Mouse (Mus musculus) CH12.LX (cell line): ENCODE data around the gene Uvrag. TPM values are rescaled to one million over a fixed set of nuclear protein-coding genes. Genes with fewer than 3 reads are reported as not detected.
A peak's percentile ranks its signal among the peaks of the same experiment; 100 is the strongest.

Experiments
- DNase-seq: peaks from one replicate; pipeline ENCODE4 v3.0.0-alpha.2; 2013; ENCODE audit errors: extremely low read depth
- H3K27ac ChIP-seq: 2 replicates; pipeline ENCODE4 v1.5.1; 2012; ENCODE audit warnings: low read depth, mild to moderate bottlenecking, control low read depth, moderate library complexity; ENCODE audit not compliant: insufficient read depth
- H3K27me3 ChIP-seq: replicated peaks from 2 replicates; pipeline ENCODE3; 2012; ENCODE audit warnings: inconsistent platforms
- H3K36me3 ChIP-seq, 2 experiments: replicated peaks in 1 of 2; 2 replicates each; pipeline versions ENCODE3 to v1.6.1; 2012; ENCODE audit warnings: inconsistent platforms in 1 of 2, low read length in 1 of 2, mild to moderate bottlenecking in 1 of 2, mixed read lengths in 1 of 2, moderate library complexity in 1 of 2; ENCODE audit not compliant: control insufficient read depth in 1 of 2, insufficient read depth in 1 of 2
- H3K4me1 ChIP-seq, 2 experiments: 2 replicates each; pipeline ENCODE4 v1.6.1; 2012; ENCODE audit warnings: inconsistent platforms in 1 of 2, moderate library complexity in 1 of 2; ENCODE audit not compliant: insufficient read depth in 2 of 2, control insufficient read depth in 1 of 2
- H3K4me2 ChIP-seq: 2 replicates; pipeline ENCODE4 v1.6.1; 2012; ENCODE audit warnings: low read depth, mild to moderate bottlenecking, control low read depth; ENCODE audit not compliant: poor library complexity, insufficient read depth, severe bottlenecking
- H3K4me3 ChIP-seq, 3 experiments: fragments of 150-350 bp in 1 of 3; sonication (generic) in 1 of 3; replicated peaks in 1 of 3; 2 replicates each; pipeline versions ENCODE3 to v1.5.1; 2011 to 2012; ENCODE audit warnings: low read depth in 2 of 3, low read length in 2 of 3, mild to moderate bottlenecking in 2 of 3, moderate library complexity in 2 of 3, control low read depth in 1 of 3, improper control_type of control experiment in 1 of 3, inconsistent platforms in 1 of 3, mixed read lengths in 1 of 3; ENCODE audit not compliant: poor library complexity in 1 of 3
- H3K79me2 ChIP-seq: replicated peaks from 2 replicates; pipeline ENCODE4 v1.6.1; 2012; ENCODE audit warnings: mild to moderate bottlenecking, moderate library complexity; ENCODE audit not compliant: control insufficient read depth, poor library complexity, insufficient read depth, severe bottlenecking; ENCODE audit errors: extremely low read depth
- H3K9ac ChIP-seq: 2 replicates; pipeline ENCODE4 v1.6.1; 2012; ENCODE audit warnings: low read depth, mild to moderate bottlenecking, control low read depth, moderate library complexity; ENCODE audit not compliant: insufficient read depth
- H3K9me3 ChIP-seq: replicated peaks from 2 replicates; pipeline ENCODE3; 2012; ENCODE audit warnings: low read length, inconsistent platforms, mixed read lengths
- CHD2 ChIP-seq: IDR thresholded peaks from 2 replicates; pipeline ENCODE4 v1.6.1; 2011; ENCODE audit warnings: low read length, improper control_type of control experiment
- CTCF ChIP-seq, 2 experiments: IDR thresholded peaks in 1 of 2; conservative IDR thresholded peaks in 1 of 2; 2 replicates each; pipeline ENCODE4 v1.5.1; 2011 to 2012; ENCODE audit warnings: low read depth in 2 of 2, low read length in 2 of 2, improper control_type of control experiment in 1 of 2, inconsistent platforms in 1 of 2, mild to moderate bottlenecking in 1 of 2, moderate library complexity in 1 of 2
- E2F4 ChIP-seq: IDR thresholded peaks from 2 replicates; pipeline ENCODE4 v1.6.1; 2011; ENCODE audit warnings: low read depth, low read length, improper control_type of control experiment; ENCODE audit not compliant: insufficient replicate concordance
- ELF1 ChIP-seq: IDR thresholded peaks from 2 replicates; pipeline ENCODE4 v1.6.1; 2014; ENCODE audit warnings: low read depth, mild to moderate bottlenecking, inconsistent platforms, low read length, improper control_type of control experiment
- EP300 ChIP-seq: IDR thresholded peaks from 2 replicates; pipeline ENCODE4 v1.6.1; 2011; ENCODE audit warnings: low read length, improper control_type of control experiment
- ETS1 ChIP-seq: conservative IDR thresholded peaks from 2 replicates; pipeline ENCODE4 v1.6.1; 2012; ENCODE audit warnings: low read depth, mild to moderate bottlenecking, inconsistent platforms, low read length, improper control_type of control experiment, moderate library complexity
- GABPA ChIP-seq: IDR thresholded peaks from 2 replicates; pipeline ENCODE4 v1.6.1; 2012; ENCODE audit warnings: low read depth, low read length, improper control_type of control experiment, inconsistent platforms; ENCODE audit not compliant: insufficient replicate concordance
- HCFC1 ChIP-seq: IDR thresholded peaks from 2 replicates; pipeline ENCODE4 v1.6.1; 2012; ENCODE audit warnings: low read depth, mild to moderate bottlenecking, inconsistent platforms, low read length, improper control_type of control experiment
- JUN ChIP-seq: IDR thresholded peaks from 2 replicates; pipeline ENCODE4 v1.6.1; 2011; ENCODE audit warnings: low read depth, mild to moderate bottlenecking, low read length, improper control_type of control experiment, moderate library complexity; ENCODE audit not compliant: insufficient read depth
- MAX ChIP-seq: IDR thresholded peaks from 2 replicates; pipeline ENCODE4 v1.6.1; 2011; ENCODE audit warnings: low read length, improper control_type of control experiment
- MEF2A ChIP-seq: IDR thresholded peaks from 2 replicates; pipeline ENCODE4 v1.6.1; 2014; ENCODE audit warnings: low read depth, mild to moderate bottlenecking, inconsistent platforms, low read length, improper control_type of control experiment, borderline replicate concordance
- NRF1 ChIP-seq: IDR thresholded peaks from 2 replicates; pipeline ENCODE4 v1.6.1; 2014; ENCODE audit warnings: low read depth, mild to moderate bottlenecking, inconsistent platforms, low read length, improper control_type of control experiment, moderate library complexity
- PAX5 ChIP-seq: IDR thresholded peaks from 2 replicates; pipeline ENCODE4 v1.6.1; 2012; ENCODE audit warnings: low read length, inconsistent platforms, mixed read lengths
- POLR2AphosphoS2 ChIP-seq: IDR thresholded peaks from 2 replicates; pipeline ENCODE4 v1.6.1; 2011; ENCODE audit warnings: low read depth, low read length, improper control_type of control experiment
- RAD21 ChIP-seq: IDR thresholded peaks from 2 replicates; pipeline ENCODE4 v1.6.1; 2011; ENCODE audit warnings: low read depth, mild to moderate bottlenecking, low read length, improper control_type of control experiment, moderate library complexity
- RCOR1 ChIP-seq: conservative IDR thresholded peaks from 2 replicates; pipeline ENCODE4 v1.6.1; 2012; ENCODE audit warnings: low read depth, mild to moderate bottlenecking, inconsistent platforms, low read length, improper control_type of control experiment
- SIN3A ChIP-seq: IDR thresholded peaks from 2 replicates; pipeline ENCODE4 v1.6.1; 2012; ENCODE audit warnings: low read length, improper control_type of control experiment, inconsistent platforms
- TCF12 ChIP-seq: IDR thresholded peaks from 2 replicates; pipeline ENCODE4 v1.6.1; 2014; ENCODE audit warnings: low read depth, mild to moderate bottlenecking, inconsistent platforms, low read length, improper control_type of control experiment
- UBTF ChIP-seq: IDR thresholded peaks from 2 replicates; pipeline ENCODE4 v1.6.1; 2012; ENCODE audit warnings: low read depth, mild to moderate bottlenecking, inconsistent platforms, low read length, improper control_type of control experiment, moderate library complexity
- ZC3H11A ChIP-seq: IDR thresholded peaks from 2 replicates; pipeline ENCODE4 v1.6.1; 2012; ENCODE audit warnings: low read depth, mild to moderate bottlenecking, inconsistent platforms, low read length, improper control_type of control experiment
- ZKSCAN1 ChIP-seq: IDR thresholded peaks from 2 replicates; pipeline ENCODE4 v1.6.1; 2012; ENCODE audit warnings: low read depth, inconsistent platforms, low read length, improper control_type of control experiment, borderline replicate concordance
- dilution Hi-C: fragments of 300-500 bp; cut with MboI; formaldehyde crosslinking; loops from 2 replicates; pipeline ENCODE4 v1.14.3; 2020; ENCODE audit warnings: low sequenced_read_pairs; ENCODE audit not compliant: extremely low pct_unique_long_range_greater_than_20kb, extremely low pct_ligation_motif_present
- in situ Hi-C: fragments of 300-500 bp; cut with MboI; formaldehyde crosslinking; loops from 3 replicates; pipeline ENCODE4 v1.14.3; 2019; ENCODE audit warnings: low sequenced_read_pairs, low pct_ligation_motif_present, low pct_unique_long_range_greater_than_20kb, mixed read lengths
- polyA plus RNA-seq: library from polyadenylated mRNA; unstranded; fragments of >175 nt; gene quantifications from 2 replicates; pipeline ENCODE4 v1.2.1, GENCODE M21; 2012; ENCODE audit warnings: low read depth; ENCODE audit not compliant: insufficient read length
- total RNA-seq, 2 experiments: library from RNA; depleted of rRNA; stranded (reverse); fragments of 300-350 nt in 1 of 2; fragments of >200 nt in 1 of 2; gene quantifications; 2 replicates each; pipeline ENCODE4 v1.2.3; 2012 to 2014

Gene Uvrag
- total and polyA plus RNA-seq, 3 experiments: 20.6 to 47.4 (median 37.5) TPM

GRCm38 (mm10) chr7:98842997-98843396, 297.9 kb downstream of the Uvrag start:
- no peak for DNase-seq
- no peak overlapping the region for H3K4me3 ChIP-seq
- H3K4me2 ChIP-seq: no peak overlapping the region
- H3K27me3 ChIP-seq: peaks cover 94% of the 10 kb centered on the region
- in situ Hi-C loops: loop anchor here (10.0 kb wide), 1 partner anchor 222 kb away; no protein-coding TSS in a partner anchor
- H3K4me1 ChIP-seq: peaks cover 0 to 24% of the 10 kb centered on the region in 2 experiments; a peak in 2 of 4 replicates
- dilution Hi-C loops: no loop called here
- H3K79me2 ChIP-seq: no peaks in the 10 kb centered on the region
- H3K9ac ChIP-seq: no peak overlapping the region
- no peaks in the 10 kb centered on the region for H3K36me3 ChIP-seq
- TF ChIP-seq ELF1 (no peak), NRF1 (no peak), RCOR1 (no peak), RAD21 (no peak), ZC3H11A (no peak), MEF2A (no peak), E2F4 (no peak), PAX5 (no peak), TCF12 (no peak), POLR2AphosphoS2 (no peak), HCFC1 (no peak), GABPA (no peak), EP300 (no peak), CTCF (conservative IDR thresholded peaks at IDR 0.05 in 1 of 2, IDR thresholded peaks at IDR 0.05 in 1 of 2; ENCODE audit: low read depth in 2 of 2, low read length in 2 of 2) (no peak), MAX (no peak), JUN (no peak), ETS1 (no peak), SIN3A (no peak), CHD2 (no peak), UBTF (no peak)
- no peak overlapping the region for H3K27ac ChIP-seq
- no peaks in the 10 kb centered on the region for H3K9me3 ChIP-seq

GRCm38 (mm10) chr7:98841802-98842201, 299.1 kb downstream of the Uvrag start:
- no peak overlapping the region for H3K9ac ChIP-seq
- H3K36me3 ChIP-seq: no peaks in the 10 kb centered on the region
- H3K9me3 ChIP-seq: no peaks in the 10 kb centered on the region
- H3K27ac ChIP-seq: no peak overlapping the region
- no peak for DNase-seq
- H3K4me3 ChIP-seq: no peak overlapping the region
- peaks cover 0 to 31% of the 10 kb centered on the region in 2 experiments; a peak in 2 of 4 replicates for H3K4me1 ChIP-seq
- TF ChIP-seq CTCF (conservative IDR thresholded peaks at IDR 0.05 in 1 of 2, IDR thresholded peaks at IDR 0.05 in 1 of 2; ENCODE audit: low read depth in 2 of 2, low read length in 2 of 2) (peak in 1 of 2 experiments; percentile 24; a peak in 1 of 4 replicates), ZKSCAN1 (no peak)
- H3K79me2 ChIP-seq: no peaks in the 10 kb centered on the region
- peaks cover 95% of the 10 kb centered on the region for H3K27me3 ChIP-seq
- in situ Hi-C loops (loop anchor here (10.0 kb wide), 1 partner anchor 223 kb away; no protein-coding TSS in a partner anchor), dilution Hi-C loops (no loop called here)
- no peak overlapping the region for H3K4me2 ChIP-seq
